Mouse (Mus musculus) c-Kit-positive CD71-positive TER-119-positive erythroid progenitor cells, embryonic 14.5 days (primary cell): ENCODE measurements around the gene Col23a1.

Source experiments
- DNase-seq: peaks from one replicate; pipeline ENCODE4 v3.0.0-alpha.2; 2013; ENCODE audit warnings: low spot score

Gene Col23a1

DNA sequence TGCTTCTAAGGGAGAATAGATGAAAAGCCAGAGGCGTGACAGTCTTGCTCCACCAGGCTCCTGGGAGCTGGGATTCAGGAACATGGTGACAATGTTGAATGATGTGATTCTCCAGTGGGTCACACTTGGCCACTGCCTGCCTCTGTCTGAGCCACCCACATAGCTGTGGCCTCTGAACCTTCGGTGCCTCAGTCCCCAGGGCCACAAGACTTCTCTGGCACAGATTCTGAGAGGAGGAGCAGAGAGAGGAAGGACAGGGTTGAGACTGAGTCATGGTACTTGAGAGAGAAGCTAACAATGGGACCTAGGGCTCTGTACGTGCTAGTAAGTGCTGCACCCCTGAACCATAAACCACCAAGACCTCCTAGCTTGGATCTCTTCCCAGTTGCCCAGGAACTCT, 141.6 kb downstream of the Col23a1 start:
- DNase-seq, result no peak

DNA sequence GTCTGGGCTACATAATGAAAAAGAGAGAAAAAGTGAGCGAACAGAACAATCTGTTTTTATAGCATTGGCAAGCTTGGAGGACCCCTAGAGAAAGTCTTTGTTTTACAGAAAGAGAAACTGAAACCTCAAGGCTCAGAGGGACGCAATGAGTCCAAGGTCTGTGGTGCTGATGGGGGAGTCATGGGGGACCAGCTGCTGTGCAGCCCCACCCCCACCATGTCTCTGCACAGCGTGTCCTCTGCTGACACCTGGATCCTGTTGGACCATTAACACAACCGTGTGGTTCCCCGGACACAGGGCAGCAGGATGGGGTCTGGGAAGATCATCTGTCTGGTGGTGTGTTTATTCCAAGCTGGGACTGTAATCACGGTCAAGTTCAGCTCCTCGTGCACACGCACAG, 142.2 kb downstream of the Col23a1 start:
- no peak for DNase-seq

DNA sequence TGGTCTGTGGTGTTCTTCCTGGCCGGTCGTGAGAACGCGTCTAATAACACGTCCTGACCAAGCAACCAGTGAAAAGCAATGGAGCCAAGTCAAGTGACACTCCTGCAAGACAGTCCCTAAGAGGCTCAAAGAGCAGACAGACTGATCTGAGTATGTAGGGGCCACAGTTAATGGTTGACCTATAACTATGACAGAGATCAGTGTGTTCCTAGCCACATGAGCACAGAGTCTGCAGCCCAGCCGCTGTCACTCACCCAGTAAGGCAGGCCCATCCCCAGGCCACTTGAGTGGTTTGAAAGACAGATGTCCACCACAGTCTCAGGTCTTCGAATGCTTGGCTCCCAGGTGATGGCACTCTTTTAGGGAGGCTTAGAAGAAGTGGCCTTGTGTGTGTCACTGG, 152.3 kb downstream of the Col23a1 start:
- DNase-seq, result no peak

DNA sequence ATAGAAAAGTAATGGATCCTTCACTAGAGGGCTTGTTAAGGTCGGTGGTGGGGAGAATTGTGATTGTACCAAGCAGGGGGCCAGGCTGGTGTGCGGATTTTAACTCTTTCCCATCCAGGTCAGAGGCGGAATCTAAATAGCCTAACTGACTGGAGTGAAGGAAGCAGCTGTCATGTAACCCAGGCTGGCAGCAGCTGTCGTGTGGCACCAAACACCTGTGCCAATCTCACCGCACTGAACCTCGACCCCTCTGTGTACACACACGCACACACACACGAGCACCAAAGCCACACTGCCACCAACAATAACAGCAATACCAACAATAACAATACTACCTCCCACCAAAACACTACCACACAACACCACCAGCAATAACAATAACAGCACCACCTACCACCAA, 152.9 kb downstream of the Col23a1 start:
- DNase-seq, result no peak

DNA sequence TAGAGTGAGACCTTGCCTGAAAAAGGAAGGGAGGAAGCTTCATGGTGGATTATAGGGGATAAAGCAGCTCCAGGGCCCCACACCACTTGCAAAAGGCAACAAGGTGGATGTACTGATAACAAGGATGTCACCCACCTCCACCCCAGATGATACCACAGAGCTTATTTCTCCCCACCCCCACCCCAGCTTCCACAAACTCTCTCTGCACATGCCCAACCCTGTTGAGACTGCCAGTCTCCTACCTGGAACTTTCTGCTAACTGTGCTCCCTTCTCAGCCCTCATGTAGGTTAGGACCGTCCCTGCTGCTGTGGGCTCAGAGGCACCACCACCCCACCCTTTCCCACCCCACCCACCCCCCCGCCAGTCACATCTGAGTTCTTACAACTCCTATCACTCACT, 154.1 kb downstream of the Col23a1 start:
- DNase-seq, result peak; percentile 79

DNA sequence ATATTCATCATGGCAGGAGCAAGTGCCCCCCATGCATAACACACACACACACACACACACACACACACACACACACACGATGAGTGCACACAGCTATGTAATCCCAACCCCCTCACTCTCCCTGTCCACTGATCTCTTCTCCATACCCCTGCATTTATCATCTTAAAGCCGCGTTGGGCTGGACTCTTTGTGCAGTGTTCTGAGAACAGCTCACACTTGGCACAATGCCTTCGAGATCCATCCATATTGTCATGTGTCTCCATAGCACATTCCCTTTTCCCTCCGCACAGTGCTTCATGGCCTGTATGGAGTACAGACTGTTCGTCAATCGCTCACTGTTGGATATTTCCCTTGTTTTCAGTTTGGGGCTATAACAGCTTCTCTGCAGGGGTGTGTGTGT, 154.9 kb downstream of the Col23a1 start:
- DNase-seq, result no peak

DNA sequence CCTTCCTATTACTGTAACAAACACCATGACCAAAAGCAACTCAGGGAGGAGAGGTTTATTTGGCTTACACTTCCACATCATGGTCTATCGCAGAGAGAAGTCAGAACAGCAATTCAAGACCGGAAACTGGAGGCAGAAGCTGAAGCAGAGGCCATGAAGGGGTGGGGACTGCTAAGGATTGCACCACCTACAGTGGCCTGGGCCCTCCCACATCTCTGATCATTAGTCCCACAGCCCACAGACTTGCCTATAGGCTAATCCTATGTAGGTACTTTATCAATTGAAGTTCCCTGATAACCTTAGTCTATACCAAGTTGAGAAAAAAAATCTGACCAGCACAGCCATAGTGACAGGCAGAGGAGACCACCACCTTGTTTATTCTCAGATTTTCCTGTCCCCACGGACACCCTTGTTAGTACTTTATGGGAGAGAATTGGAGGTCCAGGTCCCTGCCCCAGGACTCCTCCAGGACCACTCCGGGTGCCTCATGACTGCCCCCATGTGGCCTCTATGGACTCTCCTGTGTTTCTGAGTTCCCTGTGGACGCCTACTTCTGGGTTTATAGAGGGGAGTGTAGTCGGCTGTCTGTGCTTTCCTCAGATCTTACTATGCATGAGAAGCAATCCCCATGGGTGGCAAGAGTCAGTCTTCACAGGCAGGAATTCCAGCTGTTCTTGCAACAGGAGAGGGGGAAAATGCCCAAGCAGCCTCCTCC, 157.1 kb downstream of the Col23a1 start:
- DNase-seq, result peak; percentile 60

DNA sequence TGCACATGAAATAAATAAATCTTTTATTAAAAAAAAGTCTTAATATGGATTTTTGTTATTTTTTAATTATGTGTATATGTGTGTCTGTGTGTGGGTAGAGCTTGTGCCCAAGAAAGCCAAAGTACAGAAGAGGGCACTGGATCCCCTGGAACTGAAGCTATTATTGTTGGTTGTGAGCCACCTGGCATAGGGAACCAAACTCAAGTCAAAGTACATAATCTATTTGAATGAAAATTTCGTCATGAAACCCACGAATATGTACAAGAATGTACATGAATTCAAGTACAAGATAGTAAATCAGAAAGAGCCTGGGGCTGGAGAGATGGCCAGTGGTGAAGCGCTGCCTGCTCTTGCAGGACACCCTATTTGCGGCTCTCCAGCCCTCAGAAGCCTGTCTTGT, 158.5 kb downstream of the Col23a1 start:
- no peak for DNase-seq

DNA sequence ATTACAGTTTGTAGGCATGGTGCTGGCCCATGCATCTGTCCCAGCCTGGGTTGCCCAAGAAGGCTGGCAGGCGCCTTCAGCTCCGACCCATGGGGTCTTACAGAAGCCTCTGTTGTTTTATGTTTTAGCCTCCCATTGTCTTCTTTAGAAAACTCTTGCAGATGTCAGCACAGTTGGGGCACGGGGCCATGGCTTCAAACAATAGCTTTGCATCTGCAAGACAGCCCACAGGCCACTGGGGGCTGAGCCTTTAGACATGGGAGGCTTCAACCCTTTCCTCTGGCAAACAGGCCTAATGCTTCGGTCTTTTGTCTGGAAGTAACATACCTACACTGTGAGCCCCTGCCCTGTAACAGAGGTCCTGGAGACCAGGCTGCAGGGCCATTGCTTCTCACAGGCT, 159.0 kb downstream of the Col23a1 start:
- DNase-seq, result no peak

DNA sequence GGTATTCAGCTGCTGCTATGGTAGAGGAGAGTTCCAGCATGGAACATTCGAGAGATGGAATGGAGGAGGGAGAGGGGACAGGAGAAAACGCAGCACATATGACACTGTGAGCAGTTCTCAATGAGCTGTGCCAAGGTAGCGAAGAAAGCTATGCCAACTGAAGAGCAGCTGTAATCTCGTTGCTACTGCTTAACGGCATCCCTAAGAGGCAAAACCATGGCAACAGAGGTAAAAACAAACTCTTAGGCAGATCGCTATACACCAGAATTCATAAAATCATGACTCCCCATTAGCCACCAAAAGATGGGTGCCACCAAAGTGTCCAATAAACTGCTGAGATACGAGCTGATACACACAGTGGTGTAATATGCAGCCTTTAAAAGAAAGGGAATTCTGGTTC, 160.2 kb downstream of the Col23a1 start:
- DNase-seq, result no peak

DNA sequence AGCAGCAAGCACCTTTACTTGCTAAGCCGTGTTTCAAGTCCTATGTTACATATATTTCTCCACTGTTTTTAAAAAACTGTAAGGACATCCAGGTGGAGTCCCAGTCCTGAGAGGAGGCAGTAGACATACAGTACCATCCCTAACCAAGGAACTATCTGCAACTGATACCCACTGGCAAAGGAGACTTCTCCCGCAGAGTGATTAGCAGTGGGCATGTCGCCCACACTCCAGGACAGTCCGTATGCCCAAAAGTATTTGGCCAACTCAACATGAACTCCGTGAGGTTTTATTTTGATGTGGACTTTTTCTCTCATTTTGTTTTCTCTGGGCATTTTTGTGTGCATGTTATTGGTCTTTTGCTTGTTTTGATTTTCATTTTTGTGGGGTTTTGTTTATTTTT, 161.6 kb downstream of the Col23a1 start:
- DNase-seq, result no peak

DNA sequence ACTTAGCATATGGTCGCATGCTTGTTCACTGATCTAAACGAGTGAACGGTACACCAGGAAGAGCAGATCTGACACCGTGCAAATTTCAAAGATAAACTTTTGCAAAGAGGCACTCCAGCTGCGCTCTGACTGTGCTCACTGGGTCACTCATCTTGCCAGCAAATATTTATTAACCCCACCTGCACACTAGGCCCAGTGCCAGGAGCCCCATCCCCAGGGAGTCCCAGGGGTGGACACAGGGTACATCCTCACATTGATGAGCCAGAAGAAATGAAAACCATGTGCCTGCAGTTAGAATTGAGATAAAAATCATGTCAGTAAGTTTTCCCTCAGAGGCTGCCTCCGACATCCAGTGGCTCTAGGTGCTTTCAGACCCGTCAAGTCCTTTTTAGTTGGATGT, 162.2 kb downstream of the Col23a1 start:
- no peak for DNase-seq

DNA sequence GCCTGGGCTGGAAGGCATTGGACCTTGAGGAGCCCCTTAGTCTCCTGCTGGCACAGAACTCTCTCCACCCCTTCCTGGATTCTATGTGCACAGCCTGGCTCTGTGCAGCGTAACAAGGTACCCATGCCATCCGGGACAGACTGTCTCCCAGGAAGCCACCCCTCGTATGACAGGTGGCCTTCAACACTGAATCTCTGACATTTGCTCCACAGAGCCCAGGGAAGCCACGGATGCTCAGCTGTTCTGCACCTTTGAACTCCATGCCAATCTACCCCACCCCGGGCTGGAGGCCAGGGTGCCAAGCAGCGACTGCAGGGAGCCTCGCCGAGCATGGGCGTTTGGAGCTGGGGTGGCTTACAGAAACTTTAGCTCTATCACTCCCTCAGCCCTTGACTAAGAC, 164.0 kb downstream of the Col23a1 start:
- no peak for DNase-seq

DNA sequence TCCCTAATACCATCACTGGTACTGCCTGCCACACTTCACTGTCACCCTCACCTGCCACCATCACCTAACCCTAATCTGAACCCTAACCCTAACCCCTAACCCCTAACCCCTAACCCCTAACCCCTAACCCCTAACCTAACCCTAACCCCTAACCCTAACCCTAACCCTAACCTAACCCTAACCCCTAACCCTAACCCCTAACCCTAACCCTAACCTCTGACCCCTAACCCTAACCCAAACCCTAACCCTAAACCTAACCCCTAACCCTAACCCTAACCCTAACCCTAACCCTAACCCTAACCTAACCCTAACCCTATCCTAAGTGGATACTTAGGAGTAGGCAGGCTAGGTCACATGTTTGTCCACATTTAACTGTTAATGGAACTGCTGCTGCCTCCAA, 165.8 kb downstream of the Col23a1 start:
- no peak for DNase-seq

DNA sequence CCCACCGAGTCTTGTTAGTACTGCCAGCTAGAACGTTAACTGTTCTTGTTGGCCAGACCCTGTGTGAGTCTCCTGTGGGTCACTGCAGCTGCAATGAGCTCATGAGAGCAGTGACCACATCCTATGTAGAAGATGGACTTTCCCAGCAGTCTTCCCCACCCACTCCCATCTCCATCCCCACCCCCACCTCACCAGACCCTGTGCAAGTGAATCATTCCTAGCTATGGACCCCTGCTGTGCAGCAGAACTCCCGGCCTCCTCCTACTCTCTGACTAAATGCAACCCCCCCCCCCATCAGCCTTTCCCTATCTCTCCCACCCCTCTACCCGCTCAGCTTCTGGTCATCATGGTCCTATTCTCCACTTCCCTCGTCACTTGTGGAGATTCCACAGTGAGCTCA, 167.9 kb downstream of the Col23a1 start:
- no peak for DNase-seq

DNA sequence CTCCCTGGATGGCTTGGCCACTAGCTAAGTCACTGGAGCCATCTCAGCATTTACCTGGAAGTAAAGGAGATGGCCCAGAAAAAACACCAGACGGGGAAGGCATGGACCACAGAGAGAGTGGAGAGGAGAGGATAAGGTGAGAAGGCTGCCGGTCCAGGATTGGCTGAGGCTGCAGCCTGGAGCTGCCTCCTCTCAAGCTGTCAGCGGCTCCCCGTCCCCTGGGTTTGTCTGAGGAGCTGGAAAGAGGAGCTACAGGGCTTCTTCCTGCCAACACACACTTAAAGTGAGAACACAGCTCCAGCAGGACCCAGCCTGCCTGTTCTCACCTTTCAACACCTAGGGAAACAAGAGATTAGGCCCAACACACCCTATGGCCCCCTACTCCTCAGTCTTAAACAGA, 168.9 kb downstream of the Col23a1 start:
- DNase-seq, result no peak

DNA sequence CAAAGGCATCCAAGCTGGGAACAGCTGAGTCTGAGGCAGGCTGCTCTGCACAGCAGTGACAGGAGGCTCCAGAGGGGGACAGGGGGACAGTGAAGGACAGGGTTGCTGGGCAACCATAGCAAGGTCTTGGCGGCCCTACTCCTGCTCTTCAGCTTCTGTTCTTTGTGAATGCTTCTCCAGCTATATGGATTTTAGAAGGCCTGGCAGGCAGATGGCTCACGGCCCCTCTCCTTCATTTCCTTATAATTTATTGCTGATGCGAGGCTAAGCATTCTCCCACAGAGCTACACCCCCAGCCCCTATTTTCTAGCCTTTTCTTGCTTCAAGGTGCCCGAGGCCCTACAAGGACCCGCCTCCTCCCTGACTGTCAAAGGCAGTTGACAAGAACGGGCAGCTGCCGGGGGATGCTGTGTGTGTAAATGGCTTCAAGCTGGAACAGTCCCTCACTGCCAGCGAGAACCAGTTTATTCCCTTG, 169.9 kb downstream of the Col23a1 start:
- no peak for DNase-seq

DNA sequence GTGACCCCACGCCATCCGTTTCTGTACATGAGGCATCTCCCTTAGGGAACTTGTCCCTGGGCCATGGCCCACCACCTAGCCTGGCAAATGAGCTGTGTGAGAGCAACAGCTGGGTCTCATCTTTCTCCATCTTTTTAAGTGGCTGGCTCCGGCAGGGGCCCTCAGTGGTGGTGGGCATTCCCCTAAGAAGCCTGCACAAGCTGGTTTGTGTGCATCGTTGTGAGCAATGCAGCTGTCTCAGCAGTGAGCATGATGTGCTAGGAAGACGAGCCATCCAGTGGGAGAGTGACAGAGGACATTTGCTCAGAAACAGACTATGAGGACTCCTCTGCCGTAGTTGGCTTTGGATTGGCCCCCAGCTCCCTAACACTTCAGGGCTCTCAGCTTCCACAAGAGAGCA, 179.0 kb downstream of the Col23a1 start:
- DNase-seq, result no peak

DNA sequence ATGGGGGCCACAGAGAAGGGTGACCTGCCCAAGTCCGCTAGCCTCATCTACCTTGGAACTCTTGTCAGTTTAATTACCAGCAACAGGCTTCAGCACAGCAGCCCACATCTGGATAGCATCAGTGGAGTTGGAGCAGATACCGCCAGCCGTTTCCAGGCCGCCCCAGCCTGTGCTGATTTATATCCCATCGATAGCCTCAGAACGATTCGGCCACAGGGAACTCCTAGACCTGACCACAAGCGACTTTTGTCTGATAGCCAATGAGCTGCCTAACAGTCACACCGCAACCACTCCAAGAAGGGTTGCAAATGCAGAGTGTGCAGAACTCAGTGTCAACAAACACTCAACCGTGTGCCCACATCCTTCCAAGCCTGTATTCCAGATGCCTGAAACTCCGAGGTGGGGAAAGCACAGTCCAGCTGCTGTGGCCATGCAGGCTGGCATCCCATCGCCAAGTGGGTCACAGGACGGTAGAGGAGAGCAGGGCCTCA, 179.7 kb downstream of the Col23a1 start:
- DNase-seq, result no peak

DNA sequence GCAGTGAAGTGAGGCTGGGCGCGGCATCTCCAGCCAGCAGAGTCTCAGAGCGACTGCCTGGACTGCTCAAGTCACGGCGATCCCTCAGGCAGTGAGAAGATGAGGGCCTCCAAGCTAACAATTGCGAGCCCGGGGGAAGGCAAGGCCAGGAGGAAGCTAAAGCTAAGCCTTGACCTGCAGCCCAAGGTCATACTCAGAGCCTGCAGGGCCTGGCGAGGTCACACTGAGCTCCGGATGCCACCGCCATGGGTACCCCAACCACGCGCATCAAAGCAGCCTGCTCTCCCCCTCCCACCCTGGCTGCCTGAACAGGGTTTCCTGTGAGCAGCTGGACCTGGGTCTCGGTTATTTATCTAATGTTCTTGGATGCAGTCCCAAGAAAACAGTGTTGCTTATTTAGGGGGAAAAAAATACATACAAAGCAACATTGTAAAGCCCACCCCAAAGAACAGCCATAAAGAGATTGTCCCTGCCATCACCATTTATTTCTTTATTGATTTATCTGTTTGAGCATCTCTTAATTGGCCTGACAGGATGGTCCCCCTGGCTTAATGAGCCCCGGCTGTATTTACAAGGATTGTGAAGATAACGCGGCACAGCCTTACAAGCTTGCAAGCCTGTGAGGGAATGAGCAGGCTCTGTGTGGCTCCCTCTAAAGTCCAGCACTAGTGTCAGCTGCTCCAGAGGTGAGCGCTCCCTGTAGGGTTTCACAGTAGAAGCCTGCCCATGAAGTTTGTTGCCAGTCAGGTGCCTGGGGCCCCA, 180.8 kb downstream of the Col23a1 start:
- no peak for DNase-seq

DNA sequence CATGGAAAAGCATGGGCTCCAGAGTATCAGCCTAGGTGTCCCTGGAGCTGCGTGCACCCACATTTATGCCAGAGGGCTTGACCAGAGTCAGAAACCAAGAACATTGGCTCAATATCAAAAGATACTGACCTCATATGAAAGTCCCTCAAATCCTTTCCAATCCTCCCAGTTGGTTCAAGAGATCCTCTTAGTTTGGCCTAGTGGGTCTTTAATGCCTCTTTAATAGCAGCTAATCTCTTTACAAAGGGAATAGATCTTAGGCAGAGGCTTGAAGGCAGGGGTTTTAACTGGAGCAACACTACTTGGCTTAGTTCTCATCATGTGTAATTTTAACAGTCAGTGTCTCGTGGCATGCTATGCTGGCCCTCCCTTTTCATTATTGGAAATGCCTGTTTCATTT, 184.0 kb downstream of the Col23a1 start:
- no peak for DNase-seq

DNA sequence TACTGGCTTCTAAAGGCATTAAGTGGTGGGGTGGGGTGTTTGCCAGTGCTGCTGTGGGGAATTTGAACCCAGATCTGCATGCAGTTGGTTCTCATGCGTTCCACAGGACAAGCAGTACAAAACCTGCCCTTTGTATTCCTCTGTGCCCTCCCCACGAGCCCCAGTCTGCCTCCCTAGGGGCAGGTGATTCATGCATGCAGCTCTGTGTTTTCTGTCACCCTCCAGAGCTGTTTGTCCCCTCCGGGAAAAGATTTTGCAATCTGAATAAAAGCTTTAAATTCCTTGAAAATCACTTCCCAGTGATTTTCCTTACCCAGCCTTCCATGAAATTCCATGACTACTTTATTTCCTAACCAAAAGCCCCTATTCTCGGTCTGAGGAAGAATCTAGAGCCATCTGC, 186.8 kb downstream of the Col23a1 start:
- DNase-seq, result no peak

DNA sequence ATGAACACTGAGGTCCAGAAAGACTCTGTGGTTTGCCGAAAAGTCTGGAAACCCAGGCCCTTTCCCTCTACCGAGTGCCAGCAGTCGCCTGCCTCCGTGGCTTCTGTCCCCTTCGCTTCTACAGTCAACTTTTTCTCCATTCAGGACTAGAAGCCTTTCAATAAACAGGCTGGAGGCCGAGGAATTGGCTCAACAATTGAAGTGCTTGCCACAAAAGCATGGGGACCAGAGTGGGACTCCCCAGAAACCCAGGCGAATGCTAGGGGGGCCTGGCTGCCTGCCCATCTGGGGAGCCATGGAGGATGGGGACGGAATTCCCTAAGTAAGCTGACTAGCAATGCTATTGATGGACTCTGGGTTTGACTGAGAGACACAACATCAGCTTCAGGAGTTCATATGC, 187.9 kb downstream of the Col23a1 start:
- no peak for DNase-seq

DNA sequence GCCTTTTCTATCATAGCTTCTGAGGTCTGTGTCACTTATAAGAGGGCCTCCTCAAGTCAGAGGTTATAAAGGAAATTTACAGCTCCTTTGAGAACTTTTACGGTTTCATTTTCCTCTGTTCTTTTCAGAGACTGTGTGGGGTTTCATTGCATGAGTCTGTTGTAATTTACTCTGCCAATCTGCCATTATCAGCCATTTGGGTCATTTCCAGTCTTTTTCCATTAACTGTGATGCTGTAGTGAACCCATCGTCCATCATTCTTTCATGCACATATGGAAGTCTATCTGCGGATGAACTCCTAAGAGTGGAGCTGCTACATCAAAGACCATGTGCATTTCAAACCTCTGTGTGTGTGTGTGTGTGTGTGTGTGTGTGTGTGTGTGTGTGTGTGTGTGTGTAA, 192.5 kb downstream of the Col23a1 start:
- DNase-seq, result no peak
